Mouse (Mus musculus): ENCODE data around the gene Rad54l.

Rad54l gene

DNA sequence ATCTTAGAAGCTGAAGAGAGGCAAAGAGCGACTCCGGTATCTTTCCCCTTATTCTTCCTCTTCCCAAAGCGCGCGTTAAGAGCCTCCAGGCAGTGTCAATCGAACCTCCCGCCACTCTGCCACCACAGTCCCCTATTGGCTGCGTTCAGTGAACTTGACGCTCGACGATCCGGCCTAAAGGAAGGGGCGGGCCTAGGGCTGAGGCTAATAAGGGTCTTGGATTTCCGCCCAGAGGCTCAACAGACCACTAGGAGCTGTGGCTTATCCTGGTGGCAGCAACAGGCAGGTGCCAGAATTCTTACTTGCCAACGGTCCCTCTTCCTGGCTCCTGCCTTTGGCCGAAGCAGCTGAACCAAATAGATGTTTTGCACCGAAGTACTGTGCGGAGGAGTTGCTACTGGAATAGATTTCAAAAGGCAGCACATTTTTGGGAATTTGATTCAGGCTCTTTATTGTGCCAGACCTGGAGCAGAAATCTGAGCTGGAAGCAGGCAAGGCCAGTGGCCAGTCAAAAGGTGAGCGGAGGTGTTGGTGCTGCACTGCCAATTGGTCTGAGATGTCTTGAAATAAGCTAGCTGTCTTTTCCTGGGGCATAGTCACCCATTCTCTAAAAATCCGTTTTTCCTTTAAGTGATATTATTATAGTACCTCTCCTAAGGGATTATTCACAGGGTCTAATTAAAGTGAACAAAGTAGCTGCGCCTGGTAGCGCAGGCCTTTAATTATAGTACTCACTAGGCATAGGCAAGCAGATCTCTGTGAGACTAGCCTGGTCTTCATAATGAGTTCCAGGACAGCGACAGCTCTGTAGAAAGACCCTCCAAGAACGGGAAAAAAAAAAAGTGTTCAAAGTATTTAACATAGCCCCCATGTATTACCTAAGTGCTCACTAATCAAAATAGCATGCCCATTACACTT is at the start of gene Rad54l, which contains the start of gene Pomgnt1:
TSS of gene Rad54l (minus strand) at position 89 of the 918 bp plus-strand sequence.
TSS of gene Pomgnt1 (plus strand) at position 239 of the 918 bp plus-strand sequence.
- peak; percentile 98 for DNase-seq (ENCODE audit: low spot score)

DNA sequence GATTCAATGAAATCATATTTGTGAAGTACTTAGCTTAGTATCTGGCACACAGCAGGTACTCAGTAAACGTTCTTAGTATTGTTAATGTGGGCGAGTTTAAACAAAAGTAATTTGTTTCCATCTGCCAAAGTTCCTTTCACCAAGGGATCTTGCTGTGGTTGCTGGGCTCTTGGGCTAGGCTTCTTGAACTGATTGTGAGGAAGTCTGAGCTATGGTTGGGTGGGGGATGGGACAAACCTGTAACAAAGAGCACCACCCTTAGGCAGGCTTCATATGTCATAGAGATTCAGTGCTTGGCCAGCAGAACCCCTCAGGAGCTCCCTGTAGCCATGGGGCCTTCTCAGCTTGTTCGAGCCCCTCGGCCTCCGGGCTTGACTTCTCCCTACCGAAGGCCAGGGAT is 49.6 kb upstream of the Rad54l start, which contains the start of the genes 1700042G07Rik and Gm49337:
TSS of gene 1700042G07Rik (plus strand) at position 301 of the 400 bp plus-strand sequence.
TSS of gene Gm49337 (plus strand) at position 313 of the 400 bp plus-strand sequence.
- no peak for DNase-seq (ENCODE audit: low spot score)

DNA sequence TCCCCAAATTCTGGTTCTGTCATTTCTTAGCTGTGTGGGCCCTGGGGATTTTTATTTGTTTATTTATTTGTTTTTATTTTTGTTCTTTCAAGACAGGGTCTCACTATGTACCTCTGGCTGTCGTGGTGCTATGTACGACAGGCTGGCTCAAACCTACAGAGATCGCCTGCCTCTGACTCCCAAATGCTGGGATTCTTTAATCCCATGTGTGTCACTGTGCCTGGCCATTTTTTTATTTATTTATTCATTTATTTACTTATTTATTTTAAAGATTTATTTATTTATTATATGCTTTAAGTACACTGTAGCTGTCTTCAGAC is 45.8 kb upstream of the Rad54l start:
- DNase-seq (ENCODE audit: low spot score), result no peak

DNA sequence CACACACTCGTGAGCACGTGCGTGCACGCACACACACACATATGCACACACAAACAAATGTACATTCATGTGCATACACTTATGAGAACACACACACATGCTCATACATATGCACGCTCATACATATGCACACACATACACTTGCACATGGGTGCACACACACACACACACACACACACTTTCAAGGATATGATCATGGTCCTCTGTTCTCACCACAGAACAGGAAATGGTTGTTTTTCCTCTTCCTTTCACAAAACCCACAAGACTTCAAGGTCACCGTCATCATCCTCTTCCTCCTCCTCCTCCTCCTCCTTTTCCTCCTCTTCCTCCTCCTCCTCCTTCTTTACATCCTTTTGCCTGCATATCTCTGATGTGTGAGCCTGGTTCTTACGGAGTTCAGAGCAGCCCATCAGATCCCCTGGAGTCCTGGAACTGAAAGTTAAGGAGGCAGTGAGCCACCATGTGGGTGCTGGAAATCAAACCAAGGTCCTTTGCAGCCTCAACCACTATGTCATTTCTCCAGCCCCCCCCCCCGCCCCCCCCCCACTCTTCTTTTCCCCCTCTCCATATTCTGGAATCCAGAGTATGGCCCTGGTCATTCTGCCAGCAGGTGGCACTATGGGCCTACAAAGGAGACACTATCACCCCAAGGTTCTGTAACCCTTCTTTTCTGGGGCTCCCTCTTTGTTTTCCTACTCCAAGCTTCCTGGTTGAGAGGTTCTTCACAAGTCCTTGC is 45.3 kb upstream of the Rad54l start:
- peak; percentile 88 for DNase-seq (ENCODE audit: low spot score)

DNA sequence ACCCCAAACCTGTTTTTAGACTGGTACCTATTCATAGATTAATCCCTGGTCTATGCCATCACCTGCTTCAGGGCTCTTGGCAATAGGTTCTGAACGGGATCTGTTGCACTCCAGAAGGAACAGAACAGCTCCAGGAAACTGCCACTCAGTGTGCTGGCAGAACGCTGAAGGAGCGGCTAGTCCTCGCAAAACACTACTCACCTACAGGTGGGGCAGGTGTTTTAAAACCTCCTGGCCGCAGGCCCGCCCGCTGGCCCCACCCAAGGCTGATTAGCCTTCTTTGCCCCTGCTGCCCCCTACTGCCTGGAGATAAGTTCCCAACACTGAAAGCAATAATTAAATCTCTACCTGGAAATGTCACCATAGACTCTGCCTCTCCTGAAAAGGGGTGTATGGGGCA is 43.9 kb upstream of the Rad54l start, which contains the start of gene Tspan1:
TSS of gene Tspan1 (minus strand) at position 198 of the 400 bp plus-strand sequence.
- no peak for DNase-seq (ENCODE audit: low spot score)

DNA sequence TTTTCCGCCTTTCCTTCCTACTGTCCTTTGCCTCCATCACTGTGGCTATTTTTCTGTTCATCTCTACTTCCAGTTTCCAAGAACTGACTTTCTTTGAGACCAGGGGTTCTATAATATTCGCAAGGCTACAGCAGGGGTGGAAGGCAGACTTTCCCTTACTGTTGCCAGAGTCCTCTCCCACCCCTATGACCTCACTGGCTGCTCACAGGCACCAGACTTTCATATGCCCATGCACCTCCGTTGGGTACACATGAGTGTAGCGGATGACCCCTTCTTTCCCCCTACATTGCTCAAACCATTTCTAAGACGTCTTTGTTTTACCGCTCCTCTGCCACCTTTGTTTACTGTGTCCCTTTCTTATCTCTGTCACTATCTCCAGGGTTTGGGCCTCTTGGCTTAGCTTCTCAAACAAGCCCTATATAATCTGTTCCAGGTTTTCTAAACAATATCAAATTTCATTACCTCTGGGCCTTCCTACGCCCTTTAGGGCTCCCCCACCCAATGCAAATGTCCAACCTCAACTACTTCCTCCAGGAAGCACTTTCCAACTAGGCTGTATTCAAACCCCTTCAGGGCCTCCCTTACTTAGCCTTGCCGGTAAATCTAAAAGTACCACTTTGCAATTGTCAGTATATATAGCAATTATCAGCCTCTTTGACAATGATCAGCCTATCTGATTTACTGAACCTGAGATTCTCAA is 42.4 kb upstream of the Rad54l start:
- no peak for DNase-seq (ENCODE audit: low spot score)

DNA sequence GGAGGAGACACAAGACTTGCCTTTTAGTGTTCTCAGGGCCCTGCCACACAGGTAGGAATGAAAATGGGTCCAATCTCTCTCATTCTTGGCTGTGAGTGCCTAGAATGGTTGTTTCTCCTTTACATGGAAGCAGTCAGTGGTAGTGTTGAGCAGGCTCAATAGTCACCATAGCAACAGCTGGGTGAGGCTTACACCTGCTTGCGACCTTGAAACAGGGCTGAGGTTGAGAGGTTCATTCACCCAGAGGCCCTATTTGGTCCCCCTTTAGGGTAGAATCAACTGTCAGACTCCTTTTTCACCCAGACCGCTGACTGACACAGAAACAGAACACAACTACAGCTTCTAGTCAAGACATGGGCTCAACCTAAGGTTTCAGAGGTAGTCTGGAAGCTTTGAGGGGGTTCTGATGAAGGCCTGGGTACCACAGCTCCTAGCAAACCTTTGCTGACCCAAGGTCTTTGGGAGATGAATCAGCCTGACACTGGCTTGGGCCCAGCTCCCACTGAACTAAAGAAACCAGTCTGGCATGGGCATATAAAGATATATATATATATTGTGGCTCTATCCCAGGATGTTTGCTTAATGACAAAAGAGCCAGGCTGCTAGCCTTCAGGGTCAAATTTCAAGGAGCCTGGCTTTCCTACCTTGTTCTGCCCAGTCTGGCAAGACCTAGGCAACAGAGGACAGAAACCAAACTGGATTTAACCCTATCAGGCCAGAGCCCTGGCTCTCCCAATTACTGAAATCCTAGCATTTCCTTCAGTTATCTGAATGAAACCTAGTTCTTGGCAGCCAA is 41.5 kb upstream of the Rad54l start:
- DNase-seq (ENCODE audit: low spot score), result no peak

DNA sequence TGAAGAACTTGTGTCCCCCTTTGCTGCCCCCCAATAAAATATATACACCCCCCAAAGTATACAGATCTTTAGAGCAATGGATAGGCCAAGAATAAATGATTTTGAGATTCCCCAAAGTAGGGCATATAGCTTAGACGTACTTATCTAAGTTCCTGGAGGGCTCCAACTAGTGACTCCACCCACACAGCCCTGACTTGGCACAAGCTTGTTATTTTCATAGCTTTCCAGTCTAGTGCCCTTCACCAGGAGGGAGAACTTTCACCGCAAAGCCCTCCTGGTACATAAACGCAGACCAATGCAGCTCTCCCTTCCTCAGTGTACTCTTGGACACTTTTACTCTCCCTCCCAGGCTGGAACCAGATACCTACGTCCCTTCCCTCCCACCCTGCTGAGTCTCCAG is 38.7 kb upstream of the Rad54l start:
- DNase-seq (ENCODE audit: low spot score), result no peak

DNA sequence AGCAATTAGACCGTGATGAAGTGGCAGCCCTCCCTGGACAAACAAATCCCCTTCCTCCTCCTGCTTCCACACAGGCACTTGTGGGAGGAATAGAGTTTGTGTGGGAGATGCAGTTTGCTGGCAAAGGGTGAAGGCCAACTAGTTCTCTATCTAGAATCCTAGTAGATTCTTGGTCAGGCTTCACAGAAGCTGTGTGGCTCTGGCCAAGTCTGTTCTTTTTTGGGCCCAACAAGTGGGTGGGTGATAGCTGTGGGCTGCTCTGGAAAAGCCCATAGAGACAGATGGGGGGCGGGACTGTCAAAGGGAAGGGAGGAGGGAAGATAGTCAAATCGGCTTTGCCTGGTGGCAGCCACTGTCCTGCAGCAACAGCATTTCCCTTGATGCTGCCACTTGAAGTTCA is 37.3 kb upstream of the Rad54l start:
- DNase-seq (ENCODE audit: low spot score), result no peak

DNA sequence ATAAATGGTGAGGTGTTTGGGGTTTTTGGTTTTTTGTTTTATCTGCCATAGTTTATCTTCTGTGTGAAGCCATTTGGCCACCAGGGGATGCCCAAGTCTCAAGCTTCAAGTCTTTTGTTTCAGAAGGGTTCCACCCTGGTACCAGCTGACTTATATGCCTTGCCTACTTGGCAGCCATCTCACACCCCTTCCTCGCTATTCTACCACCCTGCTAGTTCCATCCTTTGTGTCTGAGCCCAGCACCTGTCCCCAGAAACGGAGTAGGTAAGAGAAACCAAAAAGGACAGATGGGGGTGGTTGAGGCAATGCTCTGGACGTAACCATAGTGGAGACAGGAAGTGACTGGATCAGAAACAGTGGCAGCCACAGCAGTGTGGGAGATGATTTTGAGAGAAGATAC is 36.4 kb upstream of the Rad54l start:
- DNase-seq (ENCODE audit: low spot score), result peak; percentile 64

DNA sequence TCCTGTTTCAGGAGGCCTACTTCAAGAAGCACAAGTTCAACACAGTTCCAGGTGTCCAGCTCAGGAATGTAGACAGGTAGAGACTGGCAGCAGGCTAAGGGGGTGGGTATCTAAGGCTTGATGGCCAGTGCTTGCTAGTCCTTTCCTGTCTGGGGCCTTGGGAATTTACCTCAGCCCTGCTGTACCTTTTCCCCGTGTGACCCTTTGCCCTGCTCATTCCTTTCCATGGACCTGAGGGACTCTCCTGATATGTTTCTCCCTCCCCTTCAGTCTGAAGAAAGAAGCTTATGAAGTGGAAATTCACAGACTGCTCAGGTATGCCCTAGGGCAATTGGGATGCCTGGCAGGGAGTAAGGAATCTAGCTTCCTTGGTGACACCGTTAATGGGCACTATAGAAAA is 34.4 kb upstream of the Rad54l start:
- no peak for DNase-seq (ENCODE audit: low spot score)

DNA sequence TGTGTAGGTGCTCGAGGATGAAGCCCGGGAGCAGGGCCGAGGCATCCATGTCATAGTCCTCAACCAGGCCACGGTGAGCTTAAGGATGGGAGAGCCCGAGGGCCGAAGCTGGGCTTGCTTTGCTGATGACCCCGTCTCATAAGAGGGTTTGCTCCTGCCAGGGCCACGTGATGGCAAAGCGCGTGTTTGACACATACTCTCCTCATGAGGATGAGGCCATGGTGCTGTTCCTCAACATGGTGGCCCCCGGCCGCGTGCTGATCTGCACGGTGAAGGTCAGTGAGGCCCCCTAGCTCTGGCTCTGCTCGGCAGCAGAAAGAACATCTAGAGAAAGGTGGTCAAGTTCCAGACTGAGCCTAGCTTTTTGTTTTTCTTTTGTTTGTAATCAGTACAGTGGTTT is 29.2 kb upstream of the Rad54l start:
- no peak for DNase-seq (ENCODE audit: low spot score)

DNA sequence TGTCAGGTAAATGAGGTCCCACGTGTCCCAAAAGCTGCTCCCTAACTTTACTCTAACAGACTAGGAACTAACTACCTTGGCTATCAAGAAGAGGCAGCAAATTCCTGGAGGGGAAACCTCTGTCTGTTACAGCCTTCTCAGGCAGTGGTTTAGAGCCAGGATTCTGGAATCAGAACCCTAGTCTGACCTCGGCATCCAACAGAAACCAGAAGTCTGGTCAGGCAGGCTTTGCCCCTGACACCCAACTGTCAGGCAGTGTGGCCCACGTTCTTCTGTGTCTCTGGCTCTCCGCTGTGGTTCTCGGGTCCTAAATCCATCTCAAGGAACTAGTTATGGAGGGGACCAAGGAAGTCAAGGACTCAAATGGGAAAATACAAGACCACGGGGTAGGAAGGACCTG is 27.7 kb upstream of the Rad54l start, which contains the start of gene Lurap1:
TSS of gene Lurap1 (minus strand) at position 101 of the 400 bp plus-strand sequence.
- DNase-seq (ENCODE audit: low spot score), result no peak

DNA sequence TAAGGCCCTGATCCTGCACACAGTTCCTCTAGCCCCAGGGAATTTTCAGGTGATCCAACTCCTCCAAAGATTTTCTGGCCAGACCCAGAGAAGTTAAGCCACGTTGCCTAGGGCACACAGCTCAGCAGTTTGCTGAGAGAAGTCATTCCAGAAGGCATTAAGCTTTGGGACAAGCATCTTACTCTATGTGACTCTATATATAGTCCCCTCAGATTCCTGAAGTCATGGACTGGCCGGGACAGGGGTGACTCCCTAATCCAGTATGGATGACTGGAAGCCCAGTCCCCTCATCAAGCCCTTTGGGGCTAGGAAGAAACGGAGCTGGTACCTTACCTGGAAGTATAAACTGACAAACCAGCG is 27.4 kb upstream of the Rad54l start:
- DNase-seq (ENCODE audit: low spot score), result no peak

DNA sequence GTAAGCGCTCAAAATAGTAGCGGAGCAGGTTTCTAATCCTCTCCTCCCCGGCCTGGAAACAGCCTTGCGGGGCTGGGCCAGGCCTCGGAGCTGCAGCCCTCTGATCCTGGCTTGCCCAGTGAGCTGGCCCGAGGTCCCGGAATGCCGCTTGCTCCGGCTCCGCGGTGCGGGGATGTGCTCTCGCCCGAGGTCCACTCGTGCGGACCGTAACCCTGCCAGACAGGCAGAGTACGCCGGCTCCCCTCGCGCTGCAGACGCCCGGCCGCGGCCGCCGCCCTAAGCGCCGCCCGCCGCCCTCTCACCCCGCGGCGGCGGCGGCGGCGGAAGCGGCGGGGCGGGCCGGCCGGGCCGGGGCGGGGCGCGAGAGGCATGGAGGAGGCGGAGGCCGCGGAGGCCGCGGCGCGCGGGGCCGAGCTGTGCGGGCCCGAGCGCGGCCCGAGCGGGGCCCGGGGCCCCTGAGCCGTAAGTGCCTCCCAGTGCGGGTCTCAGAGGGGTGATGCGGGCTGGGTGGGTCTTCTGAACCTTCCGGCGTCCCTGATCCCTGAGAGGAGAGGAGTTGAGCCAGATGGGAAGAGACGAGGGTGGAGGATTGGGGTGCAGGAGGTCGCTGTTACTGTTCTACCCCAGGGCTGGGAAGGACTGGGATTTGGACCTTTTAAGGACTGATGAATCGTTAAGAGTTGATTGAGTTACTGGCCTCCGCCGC is 26.8 kb upstream of the Rad54l start:
- DNase-seq (ENCODE audit: low spot score), result peak; percentile 80

DNA sequence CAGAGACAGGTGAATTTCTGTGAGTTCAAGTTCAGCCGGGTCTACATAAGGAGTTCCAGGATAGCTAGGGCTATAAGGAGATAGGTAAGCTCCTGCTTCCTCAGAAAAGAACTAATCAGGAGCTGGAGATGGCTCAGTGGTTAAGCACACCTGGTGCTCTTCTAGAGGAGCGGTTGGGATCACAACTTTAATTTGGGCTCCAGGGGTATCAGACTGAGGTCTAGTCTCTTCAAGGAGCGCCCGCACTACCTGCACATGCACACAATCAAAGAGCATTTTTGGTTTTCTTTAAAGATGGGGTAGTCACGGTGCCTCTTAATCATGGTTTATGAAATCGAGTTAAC is 26.3 kb upstream of the Rad54l start:
- DNase-seq (ENCODE audit: low spot score), result no peak

DNA sequence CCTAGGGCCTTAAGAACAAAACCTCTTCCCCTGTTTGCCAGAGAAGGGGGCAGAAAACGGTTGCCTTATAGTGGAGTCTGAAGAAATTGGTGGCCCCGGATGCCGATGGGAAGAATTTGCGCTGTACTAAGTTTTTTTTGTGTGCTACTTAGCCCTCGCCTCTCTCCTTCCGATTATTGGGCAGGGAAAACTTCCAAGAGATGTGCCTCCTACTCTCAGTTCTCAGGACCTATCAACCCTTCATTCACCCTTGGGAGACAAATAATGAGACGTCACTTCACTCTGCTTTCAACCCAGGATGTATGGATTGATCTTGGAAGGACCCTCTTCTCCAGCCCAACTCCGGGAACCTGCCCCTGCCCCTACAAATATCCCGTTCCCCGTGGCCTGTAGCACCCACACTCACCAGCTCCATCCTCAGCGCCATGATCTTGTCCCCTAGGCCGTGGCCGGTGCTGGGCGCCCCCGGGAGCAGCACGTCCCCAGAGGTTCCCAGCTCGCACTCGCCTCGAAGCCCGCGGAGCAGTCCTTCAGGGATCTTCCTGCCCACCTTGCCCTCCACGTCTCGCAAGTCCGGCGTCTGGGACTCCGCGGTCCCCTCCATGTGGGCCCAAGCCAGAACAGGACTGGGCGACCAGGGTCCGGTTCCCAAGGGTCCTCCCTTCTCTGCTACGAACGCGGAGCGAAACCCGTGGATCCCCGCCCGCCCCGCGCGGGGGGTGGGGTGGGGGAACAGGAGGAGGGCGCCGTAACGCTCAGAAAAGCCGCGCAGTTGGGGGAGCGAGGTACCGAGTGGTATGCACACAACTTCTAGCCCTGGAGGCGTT is 20.6 kb upstream of the Rad54l start:
- peak; percentile 69 for DNase-seq (ENCODE audit: low spot score)

DNA sequence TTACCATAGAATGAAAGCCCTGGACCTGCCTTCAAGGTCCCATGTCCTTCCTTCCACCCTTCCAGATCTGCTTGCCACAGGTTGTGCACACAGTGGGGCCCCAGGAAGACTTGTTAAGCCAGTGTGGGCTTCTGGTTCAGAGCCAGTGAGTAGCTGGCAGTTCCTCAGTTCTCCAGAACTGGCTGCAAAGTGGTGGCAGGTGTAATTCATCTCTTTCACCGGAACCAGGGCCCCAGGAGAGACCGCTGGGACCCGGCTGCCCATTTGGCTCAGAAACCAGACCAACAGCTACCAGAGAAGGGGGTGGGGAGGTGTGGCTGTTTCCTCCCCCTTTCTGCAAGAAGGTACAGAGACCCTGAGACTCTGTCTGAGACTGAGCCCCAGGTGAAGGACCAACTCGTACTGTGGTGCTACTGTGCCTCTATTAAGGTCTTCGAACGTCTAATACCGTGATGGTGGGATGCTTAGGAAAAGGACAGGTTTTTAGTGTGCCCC is 19.9 kb upstream of the Rad54l start:
- no peak for DNase-seq (ENCODE audit: low spot score)

DNA sequence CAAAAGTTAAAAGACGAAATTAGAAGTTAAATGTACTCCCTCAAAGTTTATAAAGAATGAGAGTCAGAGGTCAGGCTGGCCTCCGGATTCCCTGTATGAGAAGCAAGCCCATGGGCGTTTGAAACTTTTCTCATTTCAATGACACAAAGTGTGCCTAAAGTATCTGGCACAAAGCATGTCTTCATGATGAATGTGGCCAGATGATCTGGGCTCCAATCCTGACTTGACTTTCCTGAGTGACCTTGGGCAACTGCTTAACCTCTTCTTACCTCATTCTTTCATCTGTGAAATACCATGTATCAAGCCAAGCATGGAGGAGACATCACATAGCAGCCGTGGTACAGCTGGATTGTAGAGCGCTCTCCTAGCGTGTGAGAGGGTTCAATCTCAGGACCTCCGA is 18.8 kb upstream of the Rad54l start:
- no peak for DNase-seq (ENCODE audit: low spot score)

DNA sequence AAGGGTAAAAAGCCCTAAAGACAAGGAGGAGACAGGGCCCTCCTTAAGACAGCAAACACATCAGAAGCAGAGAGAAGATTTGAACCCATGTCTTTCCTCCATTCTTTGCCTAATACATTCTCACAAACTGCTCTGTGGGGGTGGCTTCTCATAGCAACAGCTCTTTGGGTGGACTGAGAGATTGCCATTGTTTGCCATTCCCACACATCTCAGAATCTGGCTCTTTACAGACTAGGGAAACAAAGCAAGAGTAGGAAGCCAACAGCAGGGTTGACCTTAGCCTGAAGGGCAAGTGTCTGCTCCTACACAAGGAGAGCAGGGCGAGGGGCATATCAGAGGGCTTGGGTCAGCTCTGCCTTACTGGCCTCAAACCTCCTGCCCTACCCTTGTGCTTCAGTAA is 18.2 kb upstream of the Rad54l start:
- DNase-seq (ENCODE audit: low spot score), result no peak

Data from retina, embryonic 14.5 days (tissue).